Mouse (Mus musculus) midbrain, embryonic 16.5 days (tissue): ENCODE measurements around the gene Cstb. TPM values are rescaled to one million over a fixed set of nuclear protein-coding genes. Genes with fewer than 3 reads are reported as not detected.

ENCODE experiments used
- ATAC-seq: fragments of 200-750 bp; cut with Nextera tagmentation; 2 replicates; pipeline ENCODE4 v1.8.0; 2017; ENCODE audit warnings: moderate TSS enrichment
- H3K27ac ChIP-seq: fragments of 300-500 bp; sonication (generic); 2 replicates; pipeline ENCODE4 v1.5.1; 2014; ENCODE audit warnings: mild to moderate bottlenecking, low read length, mixed read lengths
- H3K27me3 ChIP-seq: fragments of 300-500 bp; sonication (generic); 2 replicates; pipeline ENCODE4 v1.6.1; 2014; ENCODE audit warnings: low read depth, low read length, mixed read lengths; ENCODE audit not compliant: control insufficient read depth, insufficient read depth
- H3K36me3 ChIP-seq: fragments of 300-500 bp; sonication (generic); 2 replicates; pipeline ENCODE4 v1.6.1; 2014; ENCODE audit warnings: mild to moderate bottlenecking, low read length, moderate library complexity, mixed read lengths; ENCODE audit not compliant: control insufficient read depth, insufficient read depth
- H3K4me1 ChIP-seq: fragments of 300-500 bp; sonication (generic); 2 replicates; pipeline ENCODE4 v1.6.1; 2014; ENCODE audit warnings: mild to moderate bottlenecking, low read length, mixed read lengths; ENCODE audit not compliant: control insufficient read depth, insufficient read depth
- H3K4me2 ChIP-seq: fragments of 300-500 bp; sonication (generic); 2 replicates; pipeline ENCODE4 v1.6.1; 2014; ENCODE audit warnings: mild to moderate bottlenecking, low read length, mixed read lengths
- H3K4me3 ChIP-seq: fragments of 300-500 bp; sonication (generic); 2 replicates; pipeline ENCODE4 v1.5.1; 2014; ENCODE audit warnings: low read depth, mild to moderate bottlenecking, low read length, moderate library complexity, mixed read lengths
- H3K9ac ChIP-seq: fragments of 300-500 bp; sonication (generic); 2 replicates; pipeline ENCODE4 v1.6.1; 2014; ENCODE audit warnings: low read depth, low read length, mixed read lengths
- H3K9me3 ChIP-seq: fragments of 300-500 bp; sonication (generic); replicated peaks from 2 replicates; pipeline ENCODE4 v1.6.1; 2014; ENCODE audit warnings: mild to moderate bottlenecking, low read length, mixed read lengths; ENCODE audit not compliant: control insufficient read depth, poor library complexity, severe bottlenecking
- WGBS: fragments of 180-500 bp; shearing (Covaris S2); extraction: QIAGEN DNeasy Blood & Tissue Kit; methylation state at CpG from one replicate; pipeline ENCODE4 v1.1.7; 2014; 5-methylcytosine and 5-hydroxymethylcytosine counted together
- polyA plus RNA-seq: library from polyadenylated mRNA; unstranded; fragments of >200 nt; fragmentation: Nextera tagmentation; extraction: Ambion mirVana; gene quantifications from 2 replicates; pipeline ENCODE4 v1.2.1, GENCODE M21; 2015

The Cstb gene
- polyA plus RNA-seq, result 90.7 and 94.6 TPM in 2 replicates

GRCm38 (mm10) chr10:78425181-78426041 lies at the start of gene Cstb:
Gene Cstb (plus strand): TSS chr10:78425669.
- Histone ChIP-seq H3K27ac (peak within 1 kb of the TSS; percentile 73), H3K4me3 (peak within 1 kb of the TSS; percentile 90), H3K36me3 (peaks cover 10% of the 10 kb centered on the region), H3K9ac (peak within 1 kb of the TSS; percentile 95), H3K27me3 (no peaks in the 10 kb centered on the region), H3K9me3 (no peaks in the 10 kb centered on the region), H3K4me2 (peak within 1 kb of the TSS; percentile 68), H3K4me1 (peaks cover 7% of the 10 kb centered on the region)
- ATAC-seq, result peak; percentile 93
- 2% methylated on average over 36 of the region's 40 CpGs for WGBS

GRCm38 (mm10) chr10:78378516-78378915 lies 47.0 kb upstream of the Cstb start:
- Histone ChIP-seq H3K36me3 (no peaks in the 10 kb centered on the region), H3K4me1 (no peaks in the 10 kb centered on the region), H3K4me3 (no peak overlapping the region), H3K27ac (no peak overlapping the region), H3K9me3 (no peaks in the 10 kb centered on the region), H3K9ac (no peak overlapping the region), H3K4me2 (no peak overlapping the region), H3K27me3 (no peaks in the 10 kb centered on the region)
- WGBS, result 95% methylated on average over 7 of the region's 7 CpGs
- ATAC-seq, result no peak

- 78% methylated on average over 3 of the region's 3 CpGs for WGBS
- no peaks in the 10 kb centered on the region for H3K36me3 ChIP-seq
- H3K4me1 ChIP-seq, result no peaks in the 10 kb centered on the region
- H3K9me3 ChIP-seq, result no peaks in the 10 kb centered on the region
- no peak overlapping the region for H3K4me3 ChIP-seq
- no peak overlapping the region for H3K27ac ChIP-seq
- no peak overlapping the region for H3K4me2 ChIP-seq
- ATAC-seq, result no peak
- H3K27me3 ChIP-seq, result no peaks in the 10 kb centered on the region
- H3K9ac ChIP-seq, result no peak overlapping the region
Observed at GRCm38 (mm10) chr10:78383567-78383966, 41.9 kb upstream of the Cstb start.

- Histone ChIP-seq H3K9me3 (no peaks in the 10 kb centered on the region), H3K27me3 (peaks cover 2% of the 10 kb centered on the region; the same call in 1 of the 2 replicates), H3K9ac (no peak overlapping the region), H3K4me1 (no peaks in the 10 kb centered on the region; the same call in 1 of the 2 replicates), H3K36me3 (no peaks in the 10 kb centered on the region), H3K27ac (no peak overlapping the region), H3K4me2 (no peak overlapping the region), H3K4me3 (no peak overlapping the region)
- 79% methylated on average over 5 of the region's 5 CpGs for WGBS
- ATAC-seq, result no peak
Observed at GRCm38 (mm10) chr10:78385520-78385919, 39.9 kb upstream of the Cstb start.

- H3K9ac ChIP-seq, result no peak overlapping the region
- 58% methylated on average over 20 of the region's 20 CpGs for WGBS
- no peaks in the 10 kb centered on the region; the same call in 1 of the 2 replicates for H3K4me1 ChIP-seq
- no peak overlapping the region for H3K27ac ChIP-seq
- no peaks in the 10 kb centered on the region for H3K36me3 ChIP-seq
- ATAC-seq, result peak; percentile 32; the same call in 1 of the 2 replicates
- H3K27me3 ChIP-seq, result peaks cover 19% of the 10 kb centered on the region
- H3K9me3 ChIP-seq, result no peaks in the 10 kb centered on the region
- H3K4me3 ChIP-seq, result no peak overlapping the region
- no peak overlapping the region for H3K4me2 ChIP-seq
Observed at GRCm38 (mm10) chr10:78388216-78388980, 37.1 kb upstream of the Cstb start.

GRCm38 (mm10) chr10:78390982-78391470 lies 34.4 kb upstream of the Cstb start:
- 17% methylated on average over 4 of the region's 4 CpGs for WGBS
- no peak for ATAC-seq

GRCm38 (mm10) chr10:78392072-78392471 lies 33.4 kb upstream of the Cstb start:
- ATAC-seq, result no peak
- Histone ChIP-seq H3K36me3 (no peaks in the 10 kb centered on the region), H3K4me2 (no peak overlapping the region)

More at GRCm38 (mm10) chr10:78390982-78391470, 34.4 kb upstream of the Cstb start:
- no peak overlapping the region for H3K4me2 ChIP-seq
- H3K9me3 ChIP-seq, result no peaks in the 10 kb centered on the region
- no peak overlapping the region for H3K4me3 ChIP-seq
- H3K4me1 ChIP-seq, result peaks cover 6% of the 10 kb centered on the region
- H3K27me3 ChIP-seq, result peaks cover 19% of the 10 kb centered on the region
- H3K9ac ChIP-seq, result no peak overlapping the region
- H3K36me3 ChIP-seq, result no peaks in the 10 kb centered on the region
- no peak overlapping the region for H3K27ac ChIP-seq

GRCm38 (mm10) chr10:78395377-78395776 lies 30.1 kb upstream of the Cstb start:
- H3K4me2 ChIP-seq, result peak overlapping the region; percentile 45; the same call in 1 of the 2 replicates
- ATAC-seq, result peak; percentile 18
- peak overlapping the region; percentile 56; the same call in 1 of the 2 replicates for H3K9ac ChIP-seq
- peak overlapping the region; percentile 86 for H3K27ac ChIP-seq
- no peak overlapping the region for H3K4me3 ChIP-seq
- no peaks in the 10 kb centered on the region for H3K9me3 ChIP-seq
- peaks cover 17% of the 10 kb centered on the region for H3K4me1 ChIP-seq
- H3K36me3 ChIP-seq, result peaks cover 4% of the 10 kb centered on the region; the same call in 1 of the 2 replicates
- 77% methylated on average over 3 of the region's 3 CpGs for WGBS
- H3K27me3 ChIP-seq, result peaks cover 18% of the 10 kb centered on the region

More at GRCm38 (mm10) chr10:78392072-78392471, 33.4 kb upstream of the Cstb start:
- Histone ChIP-seq H3K9me3 (no peaks in the 10 kb centered on the region), H3K27ac (no peak overlapping the region), H3K27me3 (peaks cover 19% of the 10 kb centered on the region), H3K4me1 (peaks cover 13% of the 10 kb centered on the region), H3K4me3 (no peak overlapping the region), H3K9ac (no peak overlapping the region)
- 2% methylated on average over 18 of the region's 18 CpGs for WGBS
